Comparison of ENCODE assay signal across 10 mouse cellular contexts in the genomic region with DNA sequence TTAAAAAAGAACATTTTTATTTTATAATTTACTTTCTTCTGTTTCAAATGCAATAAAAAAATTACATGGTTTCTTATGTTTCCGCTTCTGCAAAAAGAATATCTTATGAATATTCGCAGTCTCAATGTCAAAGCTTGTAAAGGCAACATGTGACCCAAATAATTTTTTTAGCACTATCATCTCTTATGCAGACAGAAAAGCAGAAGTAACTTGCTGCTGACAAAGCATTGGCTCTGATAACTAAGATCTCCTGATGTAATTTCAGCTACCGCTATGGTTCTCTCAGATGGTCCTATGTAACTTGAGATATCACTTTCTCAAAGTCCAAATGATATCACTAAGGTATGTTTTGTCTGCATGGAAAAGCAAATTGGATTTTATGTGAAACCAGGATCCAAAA.
"Had no signal": no experiment of that assay in that cellular context is flagged by ENCODE, and none has a peak within 500 bp of the region (broad histone marks: within the 10 kb centered on the region; RNA-seq: fewer than 3 reads in every experiment).

No protein-coding gene starts in this region.

- DNase-seq: lung, adult 18-20 months; lung, embryonic 14.5 days; lung, postnatal 10 days; lung, postnatal 4 days; midbrain, embryonic 14.5 days; right cerebral cortex, postnatal 14 days; thymus, adult 2 months; thymus, postnatal 25 days; thymus, postnatal 4 days had no signal

- ATAC-seq: midbrain, embryonic 16.5 days had no signal
